Mouse (Mus musculus) lung, postnatal 0 days (tissue): ENCODE measurements around the gene Strip2. TPM values are rescaled to one million over a fixed set of nuclear protein-coding genes. Genes with fewer than 3 reads are reported as not detected.

ENCODE experiments used
- ATAC-seq: fragments of 200-750 bp; cut with Nextera tagmentation; 2 replicates; pipeline ENCODE4 v1.8.0; 2017; ENCODE audit warnings: moderate library complexity
- DNase-seq: peaks from one replicate; pipeline ENCODE4 v3.0.0-alpha.2; 2016; ENCODE audit warnings: low spot score
- H3K27ac ChIP-seq: fragments of 300-500 bp; sonication (generic); 2 replicates; pipeline ENCODE4 v1.5.1; 2014; ENCODE audit warnings: antibody characterized with exemption, mild to moderate bottlenecking, low read length, mixed read lengths
- H3K27me3 ChIP-seq: fragments of 300-500 bp; sonication (generic); replicated peaks from 2 replicates; pipeline ENCODE4 v1.6.1; 2014; ENCODE audit warnings: low read length, mixed read lengths; ENCODE audit not compliant: insufficient read depth
- H3K36me3 ChIP-seq: fragments of 300-500 bp; sonication (generic); 2 replicates; pipeline ENCODE4 v1.6.1; 2014; ENCODE audit warnings: low read length, mixed read lengths; ENCODE audit not compliant: insufficient read depth
- H3K4me1 ChIP-seq: fragments of 300-500 bp; sonication (generic); 2 replicates; pipeline ENCODE4 v1.6.1; 2014; ENCODE audit warnings: antibody characterized with exemption, low read depth, low read length, mixed read lengths; ENCODE audit not compliant: insufficient read depth
- H3K4me2 ChIP-seq: fragments of 300-500 bp; sonication (generic); replicated peaks from 2 replicates; pipeline ENCODE4 v1.6.1; 2014; ENCODE audit warnings: low read depth, mild to moderate bottlenecking, low read length, moderate library complexity, mixed read lengths
- H3K4me3 ChIP-seq: fragments of 300-500 bp; sonication (generic); 2 replicates; pipeline ENCODE4 v1.5.1; 2014; ENCODE audit warnings: low read depth, low read length
- H3K9ac ChIP-seq: fragments of 300-500 bp; sonication (generic); replicated peaks from 2 replicates; pipeline ENCODE4 v1.6.1; 2014; ENCODE audit warnings: low read depth, mild to moderate bottlenecking
- H3K9me3 ChIP-seq: fragments of 300-500 bp; sonication (generic); 2 replicates; pipeline ENCODE4 v1.6.1; 2016; ENCODE audit warnings: low read length, mixed read lengths
- CTCF ChIP-seq: IDR thresholded peaks from 2 replicates; pipeline ENCODE4 v1.5.1; 2016; ENCODE audit warnings: antibody characterized with exemption, mild to moderate bottlenecking
- EP300 ChIP-seq: IDR thresholded peaks from 2 replicates; pipeline ENCODE4 v1.6.1; 2016; ENCODE audit warnings: antibody characterized with exemption, mild to moderate bottlenecking, control low read depth
- WGBS: fragments of 180-500 bp; shearing (Covaris S2); extraction: QIAGEN DNeasy Blood & Tissue Kit; methylation state at CpG from one replicate; pipeline ENCODE4 v1.1.7; 2014; 5-methylcytosine and 5-hydroxymethylcytosine counted together
- polyA plus RNA-seq: library from polyadenylated mRNA; unstranded; fragments of >200 nt; fragmentation: Nextera tagmentation; extraction: Ambion mirVana; gene quantifications from 2 replicates; pipeline ENCODE4 v1.2.1, GENCODE M21; 2015

The Strip2 gene
- 0.47 and 0.60 TPM in 2 replicates for polyA plus RNA-seq

GRCm38 (mm10) chr6:29916530-29917382, at the start of gene Strip2:
Gene Strip2 (plus strand): TSS chr6:29917012.
- H3K27me3 ChIP-seq = peaks cover 8% of the 10 kb centered on the region; the same call in 1 of the 2 replicates
- TF ChIP-seq EP300 (no peak), CTCF (no peak)
- ATAC-seq = peak; percentile 98
- H3K9me3 ChIP-seq = no peaks in the 10 kb centered on the region
- H3K36me3 ChIP-seq = no peaks in the 10 kb centered on the region
- WGBS = 2% methylated on average over 60 of the region's 67 CpGs
- DNase-seq = peak; percentile 91
- peak within 1 kb of the TSS; percentile 26 for H3K9ac ChIP-seq
- peak within 1 kb of the TSS; percentile 99 for H3K4me2 ChIP-seq
- no peak within 1 kb of the TSS for H3K27ac ChIP-seq
- H3K4me1 ChIP-seq = peaks cover 10% of the 10 kb centered on the region; the same call in 1 of the 2 replicates
- H3K4me3 ChIP-seq = peak within 1 kb of the TSS; percentile 68

DNA sequence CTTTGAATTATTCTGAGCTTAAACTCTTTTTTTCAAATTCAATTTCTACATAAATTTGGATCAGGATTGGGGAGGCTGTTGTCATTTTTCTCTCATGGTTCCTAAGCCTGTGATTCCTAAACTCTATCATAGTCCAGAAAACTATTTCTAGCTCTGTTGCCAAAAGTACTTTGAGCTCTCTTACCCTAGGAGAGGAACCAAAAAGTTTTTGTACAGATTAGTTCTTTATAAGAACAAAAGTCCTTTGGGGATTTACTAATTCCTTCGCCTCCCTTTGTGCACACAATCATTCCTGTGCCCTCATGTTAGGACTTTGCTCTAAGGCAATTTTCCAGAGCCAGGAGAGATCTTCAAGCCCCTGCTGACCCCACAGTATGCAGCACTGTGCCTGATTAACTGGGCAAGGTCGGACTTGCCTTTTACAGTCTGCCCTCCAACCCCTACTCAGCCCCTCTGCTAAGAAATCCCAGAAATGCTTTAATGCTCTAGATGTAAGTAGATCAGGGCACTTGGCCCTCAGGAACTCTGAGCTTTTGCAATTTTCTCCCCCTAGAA, 48.4 kb upstream of the Strip2 start:
- no peak for DNase-seq

GRCm38 (mm10) chr6:29873654-29874053, 43.2 kb upstream of the Strip2 start:
- no peaks in the 10 kb centered on the region for H3K4me1 ChIP-seq
- no peaks in the 10 kb centered on the region for H3K9me3 ChIP-seq
- H3K9ac ChIP-seq = no peak overlapping the region
- no peak overlapping the region for H3K4me3 ChIP-seq
- H3K27me3 ChIP-seq = no peaks in the 10 kb centered on the region
- ATAC-seq = no peak
- H3K4me2 ChIP-seq = no peak overlapping the region
- H3K36me3 ChIP-seq = no peaks in the 10 kb centered on the region
- no peak for DNase-seq
- WGBS = 57% methylated on average over 2 of the region's 2 CpGs
- H3K27ac ChIP-seq = no peak overlapping the region
- no peak for TF ChIP-seq CTCF
- no peak for TF ChIP-seq EP300

More for the DNA sequence above, 48.4 kb upstream of the Strip2 start:
- no peak overlapping the region for H3K4me2 ChIP-seq
- H3K36me3 ChIP-seq = no peaks in the 10 kb centered on the region
- H3K27ac ChIP-seq = no peak overlapping the region
- no peak for ATAC-seq
- H3K27me3 ChIP-seq = no peaks in the 10 kb centered on the region
- TF ChIP-seq EP300 (no peak), CTCF (no peak)
- 92% methylated on average over 2 of the region's 2 CpGs for WGBS
- H3K9me3 ChIP-seq = no peaks in the 10 kb centered on the region
- no peak overlapping the region for H3K4me3 ChIP-seq
- no peaks in the 10 kb centered on the region for H3K4me1 ChIP-seq
- no peak overlapping the region for H3K9ac ChIP-seq

- WGBS = 78% methylated on average over 5 of the region's 5 CpGs
- no peak overlapping the region for H3K4me2 ChIP-seq
- TF ChIP-seq EP300 = no peak
- DNase-seq = no peak
- ATAC-seq = no peak
- H3K4me3 ChIP-seq = no peak overlapping the region
- no peaks in the 10 kb centered on the region for H3K4me1 ChIP-seq
- no peak overlapping the region for H3K27ac ChIP-seq
- H3K9ac ChIP-seq = no peak overlapping the region
- no peaks in the 10 kb centered on the region for H3K9me3 ChIP-seq
- H3K36me3 ChIP-seq = no peaks in the 10 kb centered on the region
- H3K27me3 ChIP-seq = no peaks in the 10 kb centered on the region
Measured at GRCm38 (mm10) chr6:29875576-29875975, 41.2 kb upstream of the Strip2 start.

DNA sequence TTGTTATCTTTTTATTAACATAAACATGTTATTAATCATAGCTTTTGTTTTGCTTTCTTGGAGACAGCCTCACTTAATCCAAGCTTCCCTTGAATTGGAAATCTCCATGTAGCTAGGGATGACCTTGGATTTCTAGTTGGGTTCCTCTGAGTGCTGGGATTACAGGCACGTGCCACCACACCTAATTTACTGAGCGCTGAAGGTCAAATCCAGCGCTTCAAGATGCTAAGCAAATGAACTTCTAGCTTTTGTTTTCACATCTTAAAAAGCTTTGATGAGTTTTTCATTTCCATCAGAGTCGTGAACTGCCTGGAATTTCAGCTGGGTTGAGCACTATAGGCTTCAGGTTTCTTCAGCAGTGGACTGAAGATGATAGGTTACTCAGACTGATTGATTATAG, 40.0 kb upstream of the Strip2 start:
- H3K27ac ChIP-seq = no peak overlapping the region
- WGBS = 72% methylated on average over 4 of the region's 4 CpGs
- H3K9ac ChIP-seq = no peak overlapping the region
- H3K27me3 ChIP-seq = no peaks in the 10 kb centered on the region
- no peaks in the 10 kb centered on the region for H3K36me3 ChIP-seq
- no peak overlapping the region for H3K4me2 ChIP-seq
- no peaks in the 10 kb centered on the region for H3K4me1 ChIP-seq
- DNase-seq (no peak), ATAC-seq (no peak)
- TF ChIP-seq CTCF = no peak
- TF ChIP-seq EP300 = no peak
- H3K4me3 ChIP-seq = no peak overlapping the region
- H3K9me3 ChIP-seq = no peaks in the 10 kb centered on the region

- DNase-seq (no peak), ATAC-seq (no peak)
- no peak overlapping the region for H3K27ac ChIP-seq
- no peak overlapping the region for H3K4me2 ChIP-seq
- H3K9me3 ChIP-seq = no peaks in the 10 kb centered on the region
- H3K36me3 ChIP-seq = no peaks in the 10 kb centered on the region
- H3K9ac ChIP-seq = no peak overlapping the region
- H3K4me3 ChIP-seq = no peak overlapping the region
- no peak for TF ChIP-seq CTCF
- H3K27me3 ChIP-seq = no peaks in the 10 kb centered on the region
- H3K4me1 ChIP-seq = no peaks in the 10 kb centered on the region
Measured at GRCm38 (mm10) chr6:29879579-29879978, 37.2 kb upstream of the Strip2 start.
